Mouse (Mus musculus) erythroblast, adult 5-6 weeks (primary cell): ENCODE data around the gene Cln3. TPM values are rescaled to one million over a fixed set of nuclear protein-coding genes. Genes with fewer than 3 reads are reported as not detected.

Experiments used
- ATAC-seq: replicated peaks from 2 replicates; pipeline ENCODE4 v1.8.0; 2016; ENCODE audit warnings: moderate number of reproducible peaks, mild to moderate bottlenecking, moderate TSS enrichment, inconsistent platforms; ENCODE audit not compliant: poor library complexity, low FRiP score, severe bottlenecking
- total RNA-seq, 2 experiments: library from RNA; stranded (forward) in 1 of 2; stranded (reverse) in 1 of 2; fragments of 150-400 nt in 1 of 2; fragments of 200-764, 138-1000 nt in 1 of 2; gene quantifications; 2 replicates each; pipeline versions ENCODE4 v1.2.3 to v1.2.4; 2015 to 2017; ENCODE audit warnings: low replicate concordance in 2 of 2

The Cln3 gene
- total RNA-seq, 2 experiments from 2014 or later, result 9.1 to 30.9 TPM

- no peak for ATAC-seq
Observed at GRCm38 (mm10) chr7:126535766-126536165, 49.9 kb downstream of the Cln3 start.

DNA sequence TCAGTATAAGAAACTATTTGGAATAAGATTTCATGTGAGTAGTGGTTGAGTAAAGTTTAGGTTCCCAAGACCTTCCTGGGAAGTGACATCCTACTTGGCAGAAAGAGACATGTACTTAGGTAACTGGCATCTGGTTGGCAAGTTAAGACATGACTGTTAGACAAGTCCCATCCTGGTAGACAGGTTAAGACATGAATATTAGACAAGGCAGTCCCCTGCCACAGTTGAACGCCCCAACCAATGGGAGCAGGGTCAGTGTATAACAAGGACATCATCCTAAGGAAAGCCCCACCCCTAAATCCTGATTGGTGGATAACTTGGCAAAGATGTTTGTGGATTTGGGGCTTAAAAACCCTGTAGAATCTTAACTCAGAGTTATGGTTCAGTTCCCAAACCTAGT, 52.2 kb downstream of the Cln3 start:
- no peak for ATAC-seq

DNA sequence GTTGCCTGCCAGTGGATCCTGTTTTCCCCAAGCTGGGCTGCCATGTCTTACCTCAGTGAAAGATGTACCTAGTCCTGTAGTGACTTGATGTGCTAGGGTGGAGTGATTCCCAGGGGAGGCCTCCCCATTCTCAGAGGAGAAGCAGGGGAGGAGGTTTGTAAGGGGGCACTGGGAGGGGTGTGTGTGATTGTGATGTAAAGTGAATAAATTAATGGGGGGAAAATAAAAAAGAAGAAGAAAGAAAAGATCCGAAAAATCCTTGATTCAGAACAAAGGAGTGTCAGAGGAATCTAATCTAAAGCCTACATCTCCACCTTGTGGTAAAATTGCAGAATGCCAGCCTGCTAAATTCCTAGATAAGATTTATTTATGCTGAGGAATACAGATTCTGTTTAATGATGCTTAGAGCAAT, 57.4 kb downstream of the Cln3 start:
- ATAC-seq, result no peak

- ATAC-seq, result no peak
Observed at GRCm38 (mm10) chr7:126523316-126523715, 62.3 kb downstream of the Cln3 start.

Other genes with a start within 250 kb of the Cln3 start
- 1.9 and 2.3 TPM in 2 replicates for gene Lat, start 216.2 kb downstream of the Cln3 start, total RNA-seq (2015; ENCODE audit: low replicate concordance)
- 0.94 and 11.8 TPM in 2 replicates for gene Lat, start 216.2 kb downstream of the Cln3 start, total RNA-seq (2017; ENCODE audit: low replicate concordance)
- 1.5 and 7.5 TPM in 2 replicates for gene Spns1, start 208.4 kb downstream of the Cln3 start, total RNA-seq (2015; ENCODE audit: low replicate concordance)
- 1.7 and 2.5 TPM in 2 replicates for gene Spns1, start 208.4 kb downstream of the Cln3 start, total RNA-seq (2017; ENCODE audit: low replicate concordance)
- 5.6 and 6.3 TPM in 2 replicates for gene Nfatc2ip, start 189.1 kb downstream of the Cln3 start, total RNA-seq (2015; ENCODE audit: low replicate concordance)
- gene Nfatc2ip, start 189.1 kb downstream of the Cln3 start, total RNA-seq (2017; ENCODE audit: low replicate concordance), result 9.8 and 17.8 TPM in 2 replicates
- not detected in 2 replicates for gene Cd19, start 170.9 kb downstream of the Cln3 start, total RNA-seq (2015; ENCODE audit: low replicate concordance)
- gene Cd19, start 170.9 kb downstream of the Cln3 start, total RNA-seq (2017; ENCODE audit: low replicate concordance), result 0.28 TPM in 1 of 2 replicates, not detected in the other
- 2.3 and 2.9 TPM in 2 replicates for gene Rabep2, start 157.1 kb downstream of the Cln3 start, total RNA-seq (2015; ENCODE audit: low replicate concordance)
- 2.0 and 4.3 TPM in 2 replicates for gene Rabep2, start 157.1 kb downstream of the Cln3 start, total RNA-seq (2017; ENCODE audit: low replicate concordance)
- gene Atp2a1, start 122.7 kb downstream of the Cln3 start, total RNA-seq (2015; ENCODE audit: low replicate concordance), result not detected in 2 replicates
- gene Atp2a1, start 122.7 kb downstream of the Cln3 start, total RNA-seq (2017; ENCODE audit: low replicate concordance), result not detected in 2 replicates
- gene Sh2b1, start 110.4 kb downstream of the Cln3 start, total RNA-seq (2015; ENCODE audit: low replicate concordance), result 4.0 and 7.7 TPM in 2 replicates
- gene Sh2b1, start 110.4 kb downstream of the Cln3 start, total RNA-seq (2017; ENCODE audit: low replicate concordance), result 6.6 and 19.6 TPM in 2 replicates
- gene Tufm, start 98.5 kb downstream of the Cln3 start, total RNA-seq (2015; ENCODE audit: low replicate concordance), result 11.3 and 12.5 TPM in 2 replicates
- gene Tufm, start 98.5 kb downstream of the Cln3 start, total RNA-seq (2017; ENCODE audit: low replicate concordance), result 7.3 and 8.2 TPM in 2 replicates
- 35.2 and 47.2 TPM in 2 replicates for gene Atxn2l, start 82.4 kb downstream of the Cln3 start, total RNA-seq (2015; ENCODE audit: low replicate concordance)
- 28.8 and 35.0 TPM in 2 replicates for gene Atxn2l, start 82.4 kb downstream of the Cln3 start, total RNA-seq (2017; ENCODE audit: low replicate concordance)
- 44.2 and 57.9 TPM in 2 replicates for gene Eif3c, start 19.4 kb downstream of the Cln3 start, total RNA-seq (2015; ENCODE audit: low replicate concordance)
- gene Eif3c, start 19.4 kb downstream of the Cln3 start, total RNA-seq (2017; ENCODE audit: low replicate concordance), result 79.4 and 87.0 TPM in 2 replicates
- gene Apobr, start 875 bp downstream of the Cln3 start, total RNA-seq (2015; ENCODE audit: low replicate concordance), result 4.8 and 9.8 TPM in 2 replicates
- gene Apobr, start 875 bp downstream of the Cln3 start, total RNA-seq (2017; ENCODE audit: low replicate concordance), result 9.3 and 9.5 TPM in 2 replicates
- gene Il27, start 9.1 kb upstream of the Cln3 start, total RNA-seq (2015; ENCODE audit: low replicate concordance), result not detected in 2 replicates
- gene Il27, start 9.1 kb upstream of the Cln3 start, total RNA-seq (2017; ENCODE audit: low replicate concordance), result not detected in 2 replicates
- gene Nupr1, start 45.0 kb upstream of the Cln3 start, total RNA-seq (2015; ENCODE audit: low replicate concordance), result 10.4 and 11.9 TPM in 2 replicates
- gene Nupr1, start 45.0 kb upstream of the Cln3 start, total RNA-seq (2017; ENCODE audit: low replicate concordance), result 5.9 and 9.0 TPM in 2 replicates
- gene Sgf29, start 63.5 kb upstream of the Cln3 start, total RNA-seq (2015; ENCODE audit: low replicate concordance), result 33.6 and 37.9 TPM in 2 replicates
- 6.8 and 17.6 TPM in 2 replicates for gene Sgf29, start 63.5 kb upstream of the Cln3 start, total RNA-seq (2017; ENCODE audit: low replicate concordance)
- not detected in 2 replicates for gene Sult1a1, start 90.6 kb upstream of the Cln3 start, total RNA-seq (2015; ENCODE audit: low replicate concordance)
- gene Sult1a1, start 90.6 kb upstream of the Cln3 start, total RNA-seq (2017; ENCODE audit: low replicate concordance), result 3.6 and 6.0 TPM in 2 replicates
- 4.8 and 13.4 TPM in 2 replicates for gene Bola2, start 109.6 kb upstream of the Cln3 start, total RNA-seq (2015; ENCODE audit: low replicate concordance)
- 11.6 and 27.2 TPM in 2 replicates for gene Bola2, start 109.6 kb upstream of the Cln3 start, total RNA-seq (2017; ENCODE audit: low replicate concordance)
- gene Slx1b, start 110.0 kb upstream of the Cln3 start, total RNA-seq (2015; ENCODE audit: low replicate concordance), result 0.19 and 1.9 TPM in 2 replicates
- gene Slx1b, start 110.0 kb upstream of the Cln3 start, total RNA-seq (2017; ENCODE audit: low replicate concordance), result 0.42 and 1.4 TPM in 2 replicates
- gene Coro1a, start 122.0 kb upstream of the Cln3 start, total RNA-seq (2015; ENCODE audit: low replicate concordance), result 127 and 157 TPM in 2 replicates
- 132 and 182 TPM in 2 replicates for gene Coro1a, start 122.0 kb upstream of the Cln3 start, total RNA-seq (2017; ENCODE audit: low replicate concordance)
- 46.1 and 51.8 TPM in 2 replicates for gene Mapk3, start 173.8 kb upstream of the Cln3 start, total RNA-seq (2015; ENCODE audit: low replicate concordance)
- gene Mapk3, start 173.8 kb upstream of the Cln3 start, total RNA-seq (2017; ENCODE audit: low replicate concordance), result 10.9 and 19.4 TPM in 2 replicates
- 5.6 TPM in 1 of 2 replicates, not detected in the other for gene Gdpd3, start 180.5 kb upstream of the Cln3 start, total RNA-seq (2015; ENCODE audit: low replicate concordance)
- 5.4 and 7.2 TPM in 2 replicates for gene Gdpd3, start 180.5 kb upstream of the Cln3 start, total RNA-seq (2017; ENCODE audit: low replicate concordance)
- 752 and 763 TPM in 2 replicates for gene Ypel3, start 191.1 kb upstream of the Cln3 start, total RNA-seq (2015; ENCODE audit: low replicate concordance)
- gene Ypel3, start 191.1 kb upstream of the Cln3 start, total RNA-seq (2017; ENCODE audit: low replicate concordance), result 364 and 550 TPM in 2 replicates
- gene Tbx6, start 195.7 kb upstream of the Cln3 start, total RNA-seq (2015; ENCODE audit: low replicate concordance), result 28.8 and 31.9 TPM in 2 replicates
- gene Tbx6, start 195.7 kb upstream of the Cln3 start, total RNA-seq (2017; ENCODE audit: low replicate concordance), result 12.3 and 23.2 TPM in 2 replicates
- gene Ppp4c, start 206.7 kb upstream of the Cln3 start, total RNA-seq (2015; ENCODE audit: low replicate concordance), result 46.7 and 84.9 TPM in 2 replicates
- 43.5 and 62.7 TPM in 2 replicates for gene Ppp4c, start 206.7 kb upstream of the Cln3 start, total RNA-seq (2017; ENCODE audit: low replicate concordance)
- gene Fam57b, start 211.9 kb upstream of the Cln3 start, total RNA-seq (2015; ENCODE audit: low replicate concordance), result not detected in 2 replicates
- not detected in 2 replicates for gene Fam57b, start 211.9 kb upstream of the Cln3 start, total RNA-seq (2017; ENCODE audit: low replicate concordance)
- not detected in 2 replicates for gene 4930451I11Rik, start 245.8 kb upstream of the Cln3 start, total RNA-seq (2015; ENCODE audit: low replicate concordance)
- gene 4930451I11Rik, start 245.8 kb upstream of the Cln3 start, total RNA-seq (2017; ENCODE audit: low replicate concordance), result not detected in 2 replicates